Mouse (Mus musculus) G1E (cell line): ENCODE results near the gene Lbx2.

Experiments
- CTCF ChIP-seq: IDR thresholded peaks from 2 replicates; pipeline ENCODE4 v1.5.1; 2012; ENCODE audit warnings: low read depth, low read length, inconsistent platforms, mixed read lengths
- GATA1 ChIP-seq: IDR thresholded peaks from 2 replicates; pipeline ENCODE4 v1.6.1; 2012; ENCODE audit warnings: borderline replicate concordance, low read length, inconsistent platforms, mixed read lengths
- GATA2 ChIP-seq: IDR thresholded peaks from 2 replicates; pipeline ENCODE4 v1.6.1; 2012; ENCODE audit warnings: low read depth, low read length, inconsistent platforms, borderline replicate concordance

DNA sequence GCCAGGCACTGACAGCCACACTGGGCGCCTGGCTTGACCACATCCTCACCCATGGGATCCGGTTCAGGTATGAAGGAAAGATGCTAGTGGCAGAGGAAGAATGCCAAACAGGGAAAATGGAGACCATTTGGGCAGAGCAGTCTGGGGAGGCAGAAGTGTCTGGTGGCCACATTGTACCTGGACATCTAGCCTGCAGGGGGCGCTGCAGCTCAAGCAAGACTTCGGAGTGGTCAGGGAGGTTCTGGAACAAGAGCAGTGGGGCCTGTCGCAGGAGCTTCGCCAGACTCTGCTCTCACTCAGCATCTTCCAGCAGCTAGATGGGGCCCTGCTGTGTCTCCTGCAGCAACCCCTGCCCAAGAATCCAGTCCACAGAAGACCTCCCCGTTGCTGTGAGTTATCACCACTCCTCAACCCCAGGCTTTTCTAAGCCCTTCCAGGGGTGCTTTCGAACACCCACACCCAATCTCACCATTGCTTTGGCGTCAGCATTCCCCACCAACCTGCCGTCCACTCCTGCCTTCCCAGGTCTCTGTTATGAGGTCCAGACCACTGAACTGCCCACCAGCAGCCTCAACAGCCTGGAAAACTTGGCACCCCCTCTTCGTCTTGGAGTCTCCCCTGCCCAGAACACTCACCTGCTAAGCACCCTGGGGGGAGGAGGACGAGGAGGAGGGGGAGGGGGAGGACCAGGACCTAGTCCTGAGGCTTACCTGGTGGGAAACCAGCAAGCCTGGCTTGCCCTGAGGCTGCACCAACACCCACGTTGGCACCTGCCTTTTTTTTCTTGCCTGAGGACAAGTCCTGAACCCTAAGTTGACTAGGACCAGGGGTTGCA lies 21.6 kb downstream of the Lbx2 start:
- TF ChIP-seq GATA1 (no peak), CTCF (peak; percentile 92), GATA2 (no peak)
